Mouse (Mus musculus) megakaryocyte progenitor cell, adult 5-6 weeks (primary cell): ENCODE results near the gene Tmsb15b2. TPM values are rescaled to one million over a fixed set of nuclear protein-coding genes. Genes with fewer than 3 reads are reported as not detected.

Source experiments
- total RNA-seq, 2 experiments: library from RNA; stranded (forward) in 1 of 2; stranded (reverse) in 1 of 2; fragments of 157-497, 149-512 nt in 1 of 2; fragments of 200-1000 nt in 1 of 2; gene quantifications; 2 replicates each; pipeline versions ENCODE4 v1.2.3 to v1.2.4; 2015 to 2017

Gene Tmsb15b2
- total RNA-seq, 2 experiments from 2014 or later = 28.2 TPM; not detected in 1

Other genes starting within 250 kb of the Tmsb15b2 start
- 250 and 251 TPM in 2 replicates for gene Morf4l2, start 231.8 kb downstream of the Tmsb15b2 start, total RNA-seq (2015)
- gene Morf4l2, start 231.8 kb downstream of the Tmsb15b2 start, total RNA-seq (2017) = 707 and 925 TPM in 2 replicates
- gene Glra4, start 195.4 kb downstream of the Tmsb15b2 start, total RNA-seq (2015) = not detected in 2 replicates
- gene Glra4, start 195.4 kb downstream of the Tmsb15b2 start, total RNA-seq (2017) = not detected in 2 replicates
- gene Plp1, start 152.8 kb downstream of the Tmsb15b2 start, total RNA-seq (2015) = 2.4 and 3.9 TPM in 2 replicates
- gene Plp1, start 152.8 kb downstream of the Tmsb15b2 start, total RNA-seq (2017) = 0.71 and 1.0 TPM in 2 replicates
- not detected in 2 replicates for gene Rab9b, start 106.7 kb downstream of the Tmsb15b2 start, total RNA-seq (2015)
- gene Rab9b, start 106.7 kb downstream of the Tmsb15b2 start, total RNA-seq (2017) = not detected in 2 replicates
- not detected in 2 replicates for gene H2bfm, start 48.2 kb downstream of the Tmsb15b2 start, total RNA-seq (2015)
- not detected in 2 replicates for gene H2bfm, start 48.2 kb downstream of the Tmsb15b2 start, total RNA-seq (2017)
- gene Tmsb15l, start 1.4 kb upstream of the Tmsb15b2 start, total RNA-seq (2015) = 5.6 and 6.3 TPM in 2 replicates
- gene Tmsb15l, start 1.4 kb upstream of the Tmsb15b2 start, total RNA-seq (2017) = 24.7 TPM in 2 replicates
- 5.8 and 8.2 TPM in 2 replicates for gene Tmsb15b1, start 1.4 kb upstream of the Tmsb15b2 start, total RNA-seq (2015)
- gene Tmsb15b1, start 1.4 kb upstream of the Tmsb15b2 start, total RNA-seq (2017) = 11.0 and 13.1 TPM in 2 replicates
- gene Zcchc18, start 17.7 kb upstream of the Tmsb15b2 start, total RNA-seq (2015) = not detected in 2 replicates
- 0.14 and 0.25 TPM in 2 replicates for gene Zcchc18, start 17.7 kb upstream of the Tmsb15b2 start, total RNA-seq (2017)
- gene Slc25a53, start 62.8 kb upstream of the Tmsb15b2 start, total RNA-seq (2015) = 8.4 TPM in 2 replicates
- gene Slc25a53, start 62.8 kb upstream of the Tmsb15b2 start, total RNA-seq (2017) = 4.8 and 12.2 TPM in 2 replicates
- gene Fam199x, start 74.1 kb upstream of the Tmsb15b2 start, total RNA-seq (2015) = 5.6 and 5.9 TPM in 2 replicates
- gene Fam199x, start 74.1 kb upstream of the Tmsb15b2 start, total RNA-seq (2017) = 9.3 and 11.7 TPM in 2 replicates
- not detected in 2 replicates for gene Esx1, start 146.6 kb upstream of the Tmsb15b2 start, total RNA-seq (2015)
- gene Esx1, start 146.6 kb upstream of the Tmsb15b2 start, total RNA-seq (2017) = not detected in 2 replicates